Mouse (Mus musculus): Measurements from ENCODE around the gene Daglb.

- no peak for TF ChIP-seq CTCF (IDR thresholded peaks at IDR 0.05; ENCODE audit: extremely low read depth, insufficient read depth, insufficient read length, insufficient replicate concordance)
- no peak for TF ChIP-seq POLR2A (IDR thresholded peaks at IDR 0.05; ENCODE audit: low read depth, low read length)
These were observed 7.7 kb downstream of the Daglb start for GRCm38 (mm10) chr5:143471953-143472618.
